Mouse (Mus musculus): ENCODE results near the gene Fam229b.

DNA sequence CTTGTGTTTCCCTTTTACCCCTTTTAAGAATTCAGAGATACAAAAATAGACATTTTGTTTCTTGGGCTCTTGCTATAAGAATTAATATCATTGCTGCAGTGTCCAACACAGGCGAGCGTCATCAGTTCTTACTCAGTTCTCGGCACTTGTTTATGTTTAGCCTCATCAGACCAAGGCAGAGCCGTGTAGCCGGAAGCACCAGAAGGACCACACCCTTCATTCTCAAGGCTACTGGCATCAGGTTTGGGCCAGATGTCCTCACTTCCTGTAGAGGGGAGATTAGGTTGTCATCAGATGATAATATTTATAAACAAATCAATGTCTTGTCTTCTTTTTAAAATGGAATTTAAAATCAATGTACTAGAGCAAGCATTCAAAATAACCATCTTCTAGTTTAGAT is 43.3 kb upstream of the Fam229b start:
- TF ChIP-seq CTCF (IDR thresholded peaks at IDR 0.05; ENCODE audit: borderline replicate concordance, control insufficient read depth, extremely low read depth, insufficient read depth, low read length, poor library complexity) (no peak), POLR2A (IDR thresholded peaks at IDR 0.05; ENCODE audit: control insufficient read depth, extremely low read depth, insufficient read depth, low read length, poor library complexity) (no peak)
